Mouse (Mus musculus) adrenal gland, postnatal 36 days (tissue): ENCODE results near the gene Pomt2. TPM values are rescaled to one million over a fixed set of nuclear protein-coding genes. Genes with fewer than 3 reads are reported as not detected.

Source experiments
- total RNA-seq, 2 experiments: library from RNA; stranded (reverse); gene quantifications; 2 replicates each; pipeline ENCODE4 v1.2.3; 2021

Gene Pomt2
- total RNA-seq, 2 experiments from 2014 or later: 14.0 to 15.6 TPM

Other genes with a start within 250 kb of the Pomt2 start
- 10 to 100 TPM; 24.4 to 24.7 TPM for gene Cipc, start 200.9 kb downstream of the Pomt2 start, total RNA-seq
- gene Zdhhc22, start 157.5 kb downstream of the Pomt2 start, total RNA-seq: under 1 TPM; 0.49 to 0.60 TPM
- 1 to 10 TPM; 1.0 to 1.3 TPM for gene Tmem63c, start 126.6 kb downstream of the Pomt2 start, total RNA-seq
- 1 to 10 TPM; 1.1 to 1.2 TPM for gene Ngb, start 45.4 kb downstream of the Pomt2 start, total RNA-seq
- gene Gstz1, start 803 bp downstream of the Pomt2 start, total RNA-seq: 100 to 1,000 TPM; 103 to 114 TPM
- gene Samd15, start 51.8 kb upstream of the Pomt2 start, total RNA-seq: 1 to 10 TPM; 1.6 to 2.0 TPM
- 10 to 100 TPM; 28.6 to 35.0 TPM for gene Tmed8, start 52.5 kb upstream of the Pomt2 start, total RNA-seq
- under 1 TPM; 0.33 to 0.66 TPM for gene Noxred1, start 90.8 kb upstream of the Pomt2 start, total RNA-seq
- gene Vipas39, start 118.3 kb upstream of the Pomt2 start, total RNA-seq: 10 to 100 TPM; 34.4 to 37.4 TPM
- 100 to 1,000 TPM; 154 to 214 TPM for gene Ahsa1, start 118.5 kb upstream of the Pomt2 start, total RNA-seq
- gene Ism2, start 151.7 kb upstream of the Pomt2 start, total RNA-seq: under 1 TPM; 0.13 to 0.17 TPM
- 100 to 1,000 TPM; 190 to 286 TPM for gene Sptlc2, start 240.4 kb upstream of the Pomt2 start, total RNA-seq